Mouse (Mus musculus): ENCODE measurements at regions not wholly inside any gene's neighbourhood (a gene's known extent, or its start where the extent isn't known, plus 50 kb on each side); places are given as distances from the start of the nearest gene placed in this dataset.

DNA sequence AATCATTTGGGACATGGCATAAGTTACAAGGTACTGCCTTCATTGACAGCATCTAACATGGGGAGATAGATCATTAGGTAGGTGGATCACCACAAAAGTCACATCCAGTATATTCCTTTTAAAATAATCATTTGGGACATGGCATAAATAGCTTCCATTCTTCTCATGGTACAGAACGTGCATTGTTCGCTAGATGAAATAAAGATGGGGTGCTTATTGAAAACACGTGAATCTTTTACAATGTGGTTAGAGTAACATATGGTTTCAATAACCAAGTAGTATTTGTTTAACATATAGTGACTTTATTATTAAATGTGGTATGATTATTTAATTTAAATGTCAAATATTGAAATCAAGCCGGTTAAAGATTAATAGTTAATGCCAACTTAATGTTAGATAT is 381.3 kb upstream of the Rasgrp1 start:
- H3K4me3 ChIP-seq: no peak overlapping the region
- no peaks in the 10 kb centered on the region for H3K27me3 ChIP-seq (ENCODE audit: low read depth, poor library complexity, severe bottlenecking)
- no peaks in the 10 kb centered on the region for H3K9me3 ChIP-seq (replicated peaks)
- no peak for DNase-seq (ENCODE audit: low spot score)
- no peak overlapping the region for H3K27ac ChIP-seq
- H3K4me1 ChIP-seq: peaks cover 6% of the 10 kb centered on the region; the same call in 1 of the 2 replicates
- 63% methylated on average over 4 of the region's 4 CpGs for WGBS
- H3K36me3 ChIP-seq: no peaks in the 10 kb centered on the region

DNA sequence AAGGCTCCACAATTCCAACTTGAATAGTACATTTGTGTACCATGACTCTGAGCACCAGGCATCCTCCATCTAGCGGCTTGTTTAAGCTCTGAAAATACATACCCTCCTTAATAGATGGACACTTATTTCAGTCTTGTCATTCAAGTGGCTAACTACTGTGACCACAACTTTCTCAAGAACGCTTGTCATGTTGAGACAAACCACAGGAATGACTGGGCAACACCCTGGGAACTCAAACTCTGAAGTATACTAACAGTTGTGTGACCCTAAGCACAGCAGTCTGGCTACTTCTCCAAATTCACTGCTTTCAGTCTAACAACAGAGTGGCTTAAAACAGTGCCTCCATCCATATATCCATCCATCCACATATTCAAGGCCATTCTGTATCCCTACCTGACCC is 380.4 kb upstream of the Thbs1 start:
- WGBS: 88% methylated on average over 2 of the region's 2 CpGs
- no peaks in the 10 kb centered on the region for H3K27me3 ChIP-seq (ENCODE audit: low read depth, poor library complexity, severe bottlenecking)
- no peak overlapping the region for H3K27ac ChIP-seq
- DNase-seq (ENCODE audit: low spot score): no peak
- no peak overlapping the region for H3K4me3 ChIP-seq
- H3K9me3 ChIP-seq (replicated peaks): no peaks in the 10 kb centered on the region
- H3K4me1 ChIP-seq: no peaks in the 10 kb centered on the region
- no peaks in the 10 kb centered on the region for H3K36me3 ChIP-seq

- H3K4me3 ChIP-seq: no peak overlapping the region
- H3K27ac ChIP-seq: no peak overlapping the region
- no peak for DNase-seq (ENCODE audit: low spot score)
- H3K36me3 ChIP-seq: no peaks in the 10 kb centered on the region
- H3K4me1 ChIP-seq: no peaks in the 10 kb centered on the region
- no peaks in the 10 kb centered on the region for H3K9me3 ChIP-seq (replicated peaks)
- no peaks in the 10 kb centered on the region for H3K27me3 ChIP-seq (ENCODE audit: low read depth, poor library complexity, severe bottlenecking)
These were observed 369.3 kb upstream of the Thbs1 start for GRCm38 (mm10) chr2:117742413-117742812.

GRCm38 (mm10) chr2:117743901-117744300 is 367.8 kb upstream of the Thbs1 start:
- no peak for DNase-seq (ENCODE audit: low spot score)
- WGBS: 91% methylated on average over 1 of the region's 1 CpGs
- Histone ChIP-seq H3K27ac (no peak overlapping the region), H3K4me1 (no peaks in the 10 kb centered on the region), H3K9me3 (replicated peaks) (no peaks in the 10 kb centered on the region), H3K27me3 (ENCODE audit: low read depth, poor library complexity, severe bottlenecking) (no peaks in the 10 kb centered on the region), H3K36me3 (no peaks in the 10 kb centered on the region), H3K4me3 (no peak overlapping the region)

- no peak for DNase-seq (ENCODE audit: low spot score)
- no peaks in the 10 kb centered on the region for H3K9me3 ChIP-seq (replicated peaks)
- no peaks in the 10 kb centered on the region for H3K36me3 ChIP-seq
- no peaks in the 10 kb centered on the region for H3K4me1 ChIP-seq
- no peaks in the 10 kb centered on the region for H3K27me3 ChIP-seq (ENCODE audit: low read depth, poor library complexity, severe bottlenecking)
- no peak overlapping the region for H3K4me3 ChIP-seq
- H3K27ac ChIP-seq: no peak overlapping the region
- WGBS: 87% methylated on average over 2 of the region's 2 CpGs
These were observed 365.9 kb upstream of the Thbs1 start for GRCm38 (mm10) chr2:117745767-117746166.

- WGBS: 88% methylated on average over 3 of the region's 3 CpGs
These were observed 364.5 kb upstream of the Thbs1 start for GRCm38 (mm10) chr2:117747136-117747535.

DNA sequence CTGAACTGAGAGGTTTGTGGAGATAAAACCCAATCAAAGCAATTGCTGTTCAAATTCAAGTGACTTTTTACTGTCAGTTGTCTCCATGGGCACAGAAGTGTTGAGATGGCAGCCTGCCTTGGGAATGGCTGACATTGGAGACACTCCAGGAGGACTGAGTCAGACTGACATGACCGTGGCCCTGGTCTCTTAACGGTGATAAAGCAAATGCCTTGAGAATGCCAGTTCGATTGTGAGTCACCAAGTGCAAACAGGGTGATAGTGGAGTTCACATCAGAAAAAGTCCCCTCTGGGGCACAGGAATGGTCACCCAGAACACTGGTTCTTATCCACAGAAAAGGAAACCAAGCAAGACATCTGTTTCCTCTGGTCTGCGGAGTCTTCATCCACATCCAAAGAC is 362.8 kb upstream of the Thbs1 start:
- 90% methylated on average over 4 of the region's 4 CpGs for WGBS
- no peak for DNase-seq (ENCODE audit: low spot score)

More at GRCm38 (mm10) chr2:117747136-117747535, 364.5 kb upstream of the Thbs1 start:
- no peaks in the 10 kb centered on the region for H3K36me3 ChIP-seq
- H3K27ac ChIP-seq: no peak overlapping the region
- no peaks in the 10 kb centered on the region for H3K27me3 ChIP-seq (ENCODE audit: low read depth, poor library complexity, severe bottlenecking)
- no peaks in the 10 kb centered on the region for H3K9me3 ChIP-seq (replicated peaks)
- H3K4me3 ChIP-seq: no peak overlapping the region
- H3K4me1 ChIP-seq: no peaks in the 10 kb centered on the region
- DNase-seq (ENCODE audit: low spot score): no peak

GRCm38 (mm10) chr2:117759491-117760013 is 352.1 kb upstream of the Thbs1 start:
- WGBS: 86% methylated on average over 1 of the region's 1 CpGs
- Histone ChIP-seq H3K4me1 (no peaks in the 10 kb centered on the region), H3K4me3 (no peak overlapping the region), H3K27ac (no peak overlapping the region), H3K27me3 (ENCODE audit: low read depth, poor library complexity, severe bottlenecking) (no peaks in the 10 kb centered on the region), H3K9me3 (replicated peaks) (no peaks in the 10 kb centered on the region), H3K36me3 (no peaks in the 10 kb centered on the region)
- DNase-seq (ENCODE audit: low spot score): no peak

More for the DNA sequence above, 362.8 kb upstream of the Thbs1 start:
- Histone ChIP-seq H3K4me1 (no peaks in the 10 kb centered on the region), H3K9me3 (replicated peaks) (no peaks in the 10 kb centered on the region), H3K4me3 (no peak overlapping the region), H3K27ac (no peak overlapping the region), H3K36me3 (no peaks in the 10 kb centered on the region), H3K27me3 (ENCODE audit: low read depth, poor library complexity, severe bottlenecking) (no peaks in the 10 kb centered on the region)

- no peak overlapping the region for H3K27ac ChIP-seq
- no peaks in the 10 kb centered on the region for H3K36me3 ChIP-seq
- WGBS: 84% methylated on average over 1 of the region's 1 CpGs
- H3K27me3 ChIP-seq (ENCODE audit: low read depth, poor library complexity, severe bottlenecking): no peaks in the 10 kb centered on the region
- no peak for DNase-seq (ENCODE audit: low spot score)
- H3K9me3 ChIP-seq (replicated peaks): no peaks in the 10 kb centered on the region
- no peak overlapping the region for H3K4me3 ChIP-seq
- H3K4me1 ChIP-seq: peaks cover 9% of the 10 kb centered on the region
These were observed 348.0 kb upstream of the Thbs1 start for GRCm38 (mm10) chr2:117763631-117764030.

DNA sequence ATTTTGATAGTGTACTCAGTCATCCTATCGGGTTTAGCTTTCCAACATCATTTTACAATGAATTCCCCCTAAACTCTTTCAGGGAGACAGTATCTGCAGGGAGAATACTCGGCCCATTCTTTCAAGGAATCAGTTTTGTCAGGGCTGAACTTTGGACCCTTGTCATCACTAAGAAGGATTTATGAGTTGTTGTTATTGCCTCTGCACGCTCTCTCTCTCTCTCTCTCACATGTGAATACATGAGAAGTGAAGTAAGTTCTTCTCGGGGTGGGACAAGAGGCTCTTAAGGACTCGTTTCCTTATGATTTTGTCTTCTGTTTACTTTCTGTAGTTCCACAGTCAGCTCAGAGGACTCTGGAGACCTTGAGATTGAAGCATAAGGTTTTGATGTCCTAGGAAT is 346.1 kb upstream of the Thbs1 start:
- H3K27ac ChIP-seq: no peak overlapping the region
- no peaks in the 10 kb centered on the region for H3K36me3 ChIP-seq
- no peak for DNase-seq (ENCODE audit: low spot score)
- no peaks in the 10 kb centered on the region for H3K9me3 ChIP-seq (replicated peaks)
- H3K4me3 ChIP-seq: no peak overlapping the region
- 66% methylated on average over 5 of the region's 5 CpGs for WGBS
- H3K27me3 ChIP-seq (ENCODE audit: low read depth, poor library complexity, severe bottlenecking): no peaks in the 10 kb centered on the region
- peaks cover 9% of the 10 kb centered on the region for H3K4me1 ChIP-seq

GRCm38 (mm10) chr2:117766450-117766849 is 345.2 kb upstream of the Thbs1 start:
- Histone ChIP-seq H3K36me3 (no peaks in the 10 kb centered on the region), H3K27ac (no peak overlapping the region), H3K27me3 (ENCODE audit: low read depth, poor library complexity, severe bottlenecking) (no peaks in the 10 kb centered on the region), H3K4me1 (peaks cover 9% of the 10 kb centered on the region), H3K4me3 (no peak overlapping the region), H3K9me3 (replicated peaks) (no peaks in the 10 kb centered on the region)
- 94% methylated on average over 3 of the region's 3 CpGs for WGBS
- DNase-seq (ENCODE audit: low spot score): no peak

- Histone ChIP-seq H3K27ac (no peak overlapping the region), H3K4me3 (no peak overlapping the region), H3K27me3 (ENCODE audit: low read depth, poor library complexity, severe bottlenecking) (no peaks in the 10 kb centered on the region), H3K4me1 (peaks cover 9% of the 10 kb centered on the region), H3K9me3 (replicated peaks) (no peaks in the 10 kb centered on the region), H3K36me3 (no peaks in the 10 kb centered on the region)
- no peak for DNase-seq (ENCODE audit: low spot score)
- WGBS: 85% methylated on average over 7 of the region's 7 CpGs
These were observed 342.1 kb upstream of the Thbs1 start for GRCm38 (mm10) chr2:117769402-117770114.

GRCm38 (mm10) chr2:117770115-117770485 is 341.6 kb upstream of the Thbs1 start:
- WGBS: 86% methylated on average over 3 of the region's 3 CpGs
- no peak overlapping the region for H3K4me3 ChIP-seq
- H3K36me3 ChIP-seq: no peaks in the 10 kb centered on the region
- H3K27me3 ChIP-seq (ENCODE audit: low read depth, poor library complexity, severe bottlenecking): no peaks in the 10 kb centered on the region
- DNase-seq (ENCODE audit: low spot score): no peak
- peaks cover 9% of the 10 kb centered on the region for H3K4me1 ChIP-seq
- H3K27ac ChIP-seq: no peak overlapping the region
- no peaks in the 10 kb centered on the region for H3K9me3 ChIP-seq (replicated peaks)

DNA sequence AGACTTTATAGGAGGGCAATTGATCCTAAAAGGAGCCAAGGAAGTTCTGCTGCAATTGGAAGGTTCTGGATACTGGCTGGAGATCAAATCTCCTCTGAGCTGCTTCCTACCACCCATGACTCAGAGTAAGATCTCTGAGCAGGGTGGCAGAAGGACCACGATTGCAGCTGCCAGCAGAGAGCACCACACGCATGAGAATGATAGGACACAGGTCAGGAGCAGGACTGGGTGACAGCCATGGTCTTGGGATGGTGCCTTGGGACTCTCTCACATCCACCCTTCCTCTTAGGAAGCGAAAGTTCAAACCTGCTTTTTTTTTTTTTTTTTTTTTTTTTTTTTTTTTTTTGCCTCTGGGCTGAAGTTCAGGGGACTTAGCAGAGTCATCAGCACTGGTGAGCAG is 331.4 kb upstream of the Thbs1 start:
- DNase-seq (ENCODE audit: low spot score): no peak
- Histone ChIP-seq H3K9me3 (replicated peaks) (no peaks in the 10 kb centered on the region), H3K27ac (no peak overlapping the region), H3K36me3 (no peaks in the 10 kb centered on the region), H3K27me3 (ENCODE audit: low read depth, poor library complexity, severe bottlenecking) (no peaks in the 10 kb centered on the region), H3K4me1 (no peaks in the 10 kb centered on the region), H3K4me3 (no peak overlapping the region)
- 79% methylated on average over 3 of the region's 3 CpGs for WGBS
